Mouse (Mus musculus) intestine, embryonic 14.5 days (tissue): ENCODE results near the gene Gm10974. TPM values are rescaled to one million over a fixed set of nuclear protein-coding genes. Genes with fewer than 3 reads are reported as not detected.

Experiments
- ATAC-seq: fragments of 200-750 bp; cut with Nextera tagmentation; replicated peaks from 2 replicates; pipeline ENCODE4 v1.8.0; 2017; ENCODE audit warnings: low read depth, moderate number of reproducible peaks, moderate TSS enrichment, moderate library complexity; ENCODE audit not compliant: low FRiP score, low TSS enrichment
- DNase-seq: peaks from one replicate; pipeline ENCODE4 v3.0.0-alpha.2; 2018; ENCODE audit warnings: low spot score
- H3K27ac ChIP-seq: fragments of 300-500 bp; sonication (generic); 2 replicates; pipeline ENCODE4 v1.5.1; 2014; ENCODE audit warnings: low read depth, mild to moderate bottlenecking, control low read depth
- H3K27me3 ChIP-seq: fragments of 300-500 bp; sonication (generic); replicated peaks from 2 replicates; pipeline ENCODE4 v1.6.1; 2014; ENCODE audit warnings: low read length, control low read depth; ENCODE audit not compliant: control insufficient read depth, insufficient read depth
- H3K36me3 ChIP-seq: fragments of 300-500 bp; sonication (generic); 2 replicates; pipeline ENCODE4 v1.6.1; 2014; ENCODE audit warnings: low read length, control low read depth; ENCODE audit not compliant: control insufficient read depth, insufficient read depth
- H3K4me1 ChIP-seq: fragments of 300-500 bp; sonication (generic); replicated peaks from 2 replicates; pipeline ENCODE4 v1.6.1; 2014; ENCODE audit warnings: low read length, control low read depth, mixed read lengths; ENCODE audit not compliant: control insufficient read depth, insufficient read depth
- H3K4me2 ChIP-seq: fragments of 300-500 bp; sonication (generic); 2 replicates; pipeline ENCODE4 v1.6.1; 2014; ENCODE audit warnings: low read length
- H3K4me3 ChIP-seq: fragments of 300-500 bp; sonication (generic); 2 replicates; pipeline ENCODE4 v1.5.1; 2014; ENCODE audit warnings: low read depth, low read length, control low read depth, mixed read lengths
- H3K9ac ChIP-seq: fragments of 300-500 bp; sonication (generic); 2 replicates; pipeline ENCODE4 v1.6.1; 2014; ENCODE audit warnings: mild to moderate bottlenecking, low read length
- H3K9me3 ChIP-seq: fragments of 300-500 bp; sonication (generic); 2 replicates; pipeline ENCODE4 v1.6.1; 2016; ENCODE audit warnings: low read length, control low read depth; ENCODE audit not compliant: control insufficient read depth
- WGBS: fragments of 180-500 bp; shearing (Covaris S2); extraction: QIAGEN DNeasy Blood & Tissue Kit; methylation state at CpG from one replicate; pipeline ENCODE4 v1.1.7; 2014; 5-methylcytosine and 5-hydroxymethylcytosine counted together
- microRNA-seq: library from miRNA; unstranded; fragments of <30 nt; microRNA quantifications from one replicate; pipeline ENCODE4, GENCODE M21; 2016
- polyA plus RNA-seq: library from polyadenylated mRNA; unstranded; fragments of >200 nt; fragmentation: Nextera tagmentation; extraction: Ambion mirVana; gene quantifications from 2 replicates; pipeline ENCODE4 v1.2.1, GENCODE M21; 2014

The Gm10974 gene
- polyA plus RNA-seq, 1 experiment from 2014 or later = not detected

DNA sequence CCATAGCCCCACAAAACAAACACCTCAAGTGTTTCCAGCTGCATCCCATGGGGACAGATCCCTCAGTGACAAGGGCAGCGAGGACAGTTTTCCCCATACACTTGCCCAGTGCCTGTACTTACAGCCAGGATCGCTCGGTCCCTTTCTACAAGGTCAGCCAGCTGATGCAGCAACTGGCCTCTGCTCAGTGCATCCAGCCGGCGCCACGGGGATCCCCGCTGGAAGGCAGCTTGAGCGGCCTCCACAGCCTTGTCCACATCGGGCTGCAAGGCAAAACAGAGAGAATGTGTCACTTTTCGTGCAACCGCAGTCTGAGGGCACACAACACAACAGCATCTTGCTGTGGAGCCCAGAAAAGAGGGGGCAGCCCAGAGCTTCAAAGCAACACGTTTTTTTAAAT, 53.3 kb downstream of the Gm10974 start:
- no peak overlapping the region for H3K27ac ChIP-seq
- H3K36me3 ChIP-seq = no peaks in the 10 kb centered on the region
- DNase-seq = no peak
- 51% methylated on average over 12 of the region's 12 CpGs for WGBS
- H3K4me3 ChIP-seq = no peak overlapping the region
- ATAC-seq = no peak
- H3K9ac ChIP-seq = no peak overlapping the region
- no peaks in the 10 kb centered on the region for H3K9me3 ChIP-seq
- H3K4me1 ChIP-seq = no peaks in the 10 kb centered on the region
- H3K4me2 ChIP-seq = no peak overlapping the region
- no peaks in the 10 kb centered on the region for H3K27me3 ChIP-seq

DNA sequence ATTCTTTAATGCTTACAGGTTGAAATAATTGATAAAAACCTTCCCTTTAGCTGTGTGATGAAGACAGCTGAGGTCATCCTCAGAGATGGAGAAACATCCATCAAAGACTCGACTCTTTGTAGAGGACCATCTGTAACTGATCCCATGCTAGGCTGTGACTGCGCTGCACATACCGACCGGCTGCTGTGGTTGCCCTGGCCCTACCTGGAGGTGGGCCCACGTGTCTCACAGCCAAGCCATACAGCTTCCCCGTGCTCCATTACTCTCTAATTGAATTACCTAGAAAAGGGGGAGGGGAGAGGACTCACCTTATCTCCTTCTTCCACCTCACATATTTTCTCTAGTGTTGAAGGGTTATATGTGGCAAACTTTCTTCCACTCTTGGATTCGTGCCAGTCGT, 56.2 kb downstream of the Gm10974 start:
- 69% methylated on average over 8 of the region's 8 CpGs for WGBS
- DNase-seq (no peak), ATAC-seq (0 out of 2 replicates have a peak, but pooled peaks have one; percentile 32)
- Histone ChIP-seq H3K27me3 (peaks cover 25% of the 10 kb centered on the region), H3K27ac (no peak overlapping the region), H3K4me2 (no peak overlapping the region), H3K4me3 (no peak overlapping the region), H3K4me1 (peaks cover 2% of the 10 kb centered on the region; the same call in 1 of the 2 replicates), H3K9ac (no peak overlapping the region), H3K9me3 (no peaks in the 10 kb centered on the region), H3K36me3 (no peaks in the 10 kb centered on the region)

DNA sequence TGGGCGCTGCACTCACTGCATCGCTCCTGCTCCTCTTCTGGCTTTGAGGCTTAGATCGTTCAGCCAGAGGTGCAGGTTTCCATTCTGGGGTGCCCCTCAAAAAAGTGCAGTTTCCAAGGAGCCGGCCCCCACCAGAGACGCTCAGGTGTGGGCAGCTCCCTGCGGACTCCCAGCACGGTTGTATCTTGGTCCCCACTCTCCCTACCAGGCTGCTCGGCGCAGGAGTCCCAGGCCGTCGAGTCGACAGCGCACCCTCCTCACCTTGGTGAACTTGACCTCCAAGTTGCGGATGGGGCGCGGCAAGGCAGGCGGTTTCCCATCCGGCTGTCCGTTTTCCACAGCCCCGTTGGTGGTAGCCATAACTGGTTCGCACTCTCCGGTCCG, 61.3 kb downstream of the Gm10974 start:
- H3K4me1 ChIP-seq = peaks cover 6% of the 10 kb centered on the region; the same call in 1 of the 2 replicates
- peak overlapping the region; percentile 98 for H3K4me2 ChIP-seq
- H3K27ac ChIP-seq = no peak overlapping the region
- DNase-seq = no peak
- WGBS = 2% methylated on average over 23 of the region's 23 CpGs
- no peaks in the 10 kb centered on the region for H3K36me3 ChIP-seq
- H3K9me3 ChIP-seq = no peaks in the 10 kb centered on the region
- H3K9ac ChIP-seq = peak overlapping the region; percentile 29
- peak overlapping the region; percentile 55 for H3K4me3 ChIP-seq
- peaks cover 54% of the 10 kb centered on the region for H3K27me3 ChIP-seq
- ATAC-seq = no peak

DNA sequence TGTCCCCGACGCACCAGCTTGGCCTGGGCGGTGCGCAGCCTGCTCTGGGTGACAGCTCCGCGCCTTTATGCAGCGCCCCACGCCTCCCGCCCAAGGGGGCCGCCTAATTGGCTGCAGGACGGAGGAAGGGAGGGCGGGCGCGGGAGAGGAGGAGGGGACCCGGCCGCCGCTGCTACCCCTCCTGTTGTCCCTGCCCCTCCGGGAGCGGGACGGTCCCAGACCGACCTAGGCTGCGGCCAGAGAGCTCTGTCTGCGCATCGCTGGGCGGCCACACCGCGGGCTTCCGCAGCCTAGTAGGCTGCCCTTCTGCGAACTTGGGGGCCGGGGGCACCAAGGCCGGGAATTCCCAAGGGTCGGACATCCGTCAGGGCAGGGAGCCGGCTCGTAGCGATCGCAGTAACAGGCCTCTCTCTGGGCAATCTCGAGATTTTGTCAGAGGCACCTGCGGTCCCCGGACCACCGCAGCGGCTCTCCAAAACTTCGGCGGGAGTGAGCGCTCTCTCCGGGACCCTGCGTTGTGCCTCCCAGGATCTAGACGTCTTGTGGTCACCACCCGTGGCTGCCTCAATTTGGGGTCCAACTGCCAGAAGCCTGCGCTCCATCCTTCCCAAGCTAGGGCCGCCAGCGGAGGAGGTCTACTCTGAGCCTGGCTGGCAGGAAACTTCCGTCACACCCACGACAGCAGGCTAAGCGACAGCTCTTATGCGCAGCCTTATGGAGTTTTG, 61.9 kb downstream of the Gm10974 start, which contains the start of gene Aldh1a3:
TSS of gene Aldh1a3 (minus strand) at position 81 of the 725 bp plus-strand sequence.
- H3K27me3 ChIP-seq = peaks cover 54% of the 10 kb centered on the region
- H3K36me3 ChIP-seq = no peaks in the 10 kb centered on the region
- no peak within 1 kb of the TSS for H3K27ac ChIP-seq
- peak within 1 kb of the TSS; percentile 98 for H3K4me2 ChIP-seq
- H3K9me3 ChIP-seq = no peaks in the 10 kb centered on the region
- peak within 1 kb of the TSS; percentile 29 for H3K9ac ChIP-seq
- ATAC-seq = peak; percentile 78
- H3K4me3 ChIP-seq = peak within 1 kb of the TSS; percentile 55
- DNase-seq = peak; percentile 74
- WGBS = under 1% methylated on average over 54 of the region's 56 CpGs
- H3K4me1 ChIP-seq = peaks cover 6% of the 10 kb centered on the region; the same call in 1 of the 2 replicates

DNA sequence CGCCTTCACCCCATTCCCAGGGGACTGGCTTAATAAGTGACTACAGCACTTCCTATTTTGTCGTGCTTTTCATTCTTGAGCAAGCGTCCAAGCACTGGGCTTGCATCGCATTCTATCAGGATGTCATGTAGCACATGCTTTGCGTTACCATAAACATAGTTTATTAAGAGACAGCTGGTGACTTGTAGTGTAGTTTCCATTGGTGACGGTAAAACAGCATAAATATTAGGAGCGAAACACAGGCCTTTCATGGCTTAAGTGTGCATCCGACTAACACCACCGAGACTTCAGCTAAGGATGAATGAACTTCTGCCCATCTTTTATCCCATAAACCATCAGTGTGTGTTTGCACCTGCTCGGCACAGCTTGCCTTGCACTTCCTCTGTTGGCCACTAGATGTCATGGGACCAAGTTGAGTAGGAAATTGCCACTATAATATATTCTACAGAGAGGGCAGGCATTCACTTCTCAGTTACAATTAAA, 68.8 kb downstream of the Gm10974 start:
- ATAC-seq = peak; percentile 38; the same call in 1 of the 2 replicates
- peaks cover 3% of the 10 kb centered on the region; the same call in 1 of the 2 replicates for H3K27me3 ChIP-seq
- no peak overlapping the region for H3K4me3 ChIP-seq
- H3K36me3 ChIP-seq = no peaks in the 10 kb centered on the region
- H3K4me2 ChIP-seq = no peak overlapping the region
- DNase-seq = peak; percentile 85
- no peak overlapping the region for H3K9ac ChIP-seq
- H3K27ac ChIP-seq = no peak overlapping the region
- whole genome bisulfite sequencing = 28% methylated on average over 10 of the region's 10 CpGs
- H3K4me1 ChIP-seq = no peaks in the 10 kb centered on the region
- no peaks in the 10 kb centered on the region for H3K9me3 ChIP-seq

Small RNA genes within 50 kb of the gene (microRNA-seq; reads per million reads assigned to microRNA genes)
- gene Mir7057 = 0.42 reads per million

Other genes starting within 250 kb of the Gm10974 start
- 15.5 and 16.9 TPM in 2 replicates for gene Lrrk1, start 22.4 kb downstream of the Gm10974 start, polyA plus RNA-seq
- 8.4 and 8.5 TPM in 2 replicates for gene Aldh1a3, start 61.6 kb downstream of the Gm10974 start, polyA plus RNA-seq